Mouse (Mus musculus) left cerebral cortex, postnatal 10 days (tissue): ENCODE data around the gene Gabra2. TPM values are rescaled to one million over a fixed set of nuclear protein-coding genes. Genes with fewer than 3 reads are reported as not detected.

Experiments
- DNase-seq, 2 experiments: peaks; one replicate each; pipeline ENCODE4 v3.0.0; 2021 to 2022; ENCODE audit warnings: low spot score in 2 of 2, mixed read lengths in 1 of 2; ENCODE audit errors: extremely low spot score in 1 of 2
- intact Hi-C: fragments of 180-260 bp; cut with DNase I; formaldehyde crosslinking; loops from one replicate; pipeline ENCODE4 v1.15.1; 2025
- total RNA-seq, 2 experiments: library from RNA; stranded (reverse); gene quantifications; 2 replicates each; pipeline ENCODE4 v1.2.3; 2021

Gene Gabra2
- total RNA-seq = 10 to 100 TPM; 69.5 to 71.2 TPM

GRCm38 (mm10) chr5:71095725-71096607 lies at the start of gene Gabra2:
TSS of gene Gabra2 (minus strand) at chr5:71095849.
- intact Hi-C loops = loop anchor here (2.0 to 10.0 kb wide), 2 partner anchors 19 to 1481 kb away; no protein-coding TSS in a partner anchor

GRCm38 (mm10) chr5:71136691-71137090 lies 41.0 kb upstream of the Gabra2 start:
- DNase-seq = peak in 1 of 2 experiments; percentile 40
- intact Hi-C loops = no loop called here

More at GRCm38 (mm10) chr5:71095725-71096607, at the start of gene Gabra2:
- peak; percentile 74 to 79 for DNase-seq

GRCm38 (mm10) chr5:71135840-71136239 lies 40.2 kb upstream of the Gabra2 start:
- intact Hi-C loops = no loop called here
- DNase-seq = no peak

GRCm38 (mm10) chr5:71127721-71128120 lies 32.1 kb upstream of the Gabra2 start:
- intact Hi-C loops = no loop called here
- no peak for DNase-seq

- DNase-seq = peak in 1 of 2 experiments; percentile 22
- intact Hi-C loops = loop anchor here (2.0 kb wide), 1 partner anchor 20 kb away; the partner anchor contains the start of gene Gabra2
Observed at GRCm38 (mm10) chr5:71115216-71115615, 19.6 kb upstream of the Gabra2 start.

- DNase-seq = peak; percentile 37 to 39
- intact Hi-C loops = loop anchor here (2.0 to 10.0 kb wide), 2 partner anchors 20 to 1480 kb away; no protein-coding TSS in a partner anchor
Observed at GRCm38 (mm10) chr5:71095180-71095579, 469 bp downstream of the Gabra2 start.

GRCm38 (mm10) chr5:71094776-71095175 lies 873 bp downstream of the Gabra2 start:
- intact Hi-C loops = loop anchor here (2.0 to 10.0 kb wide), 3 partner anchors 20 to 1480 kb away; no protein-coding TSS in a partner anchor
- DNase-seq = no peak

- no peak for DNase-seq
- intact Hi-C loops = loop anchor here (2.0 to 10.0 kb wide), 3 partner anchors 21 to 1479 kb away; no protein-coding TSS in a partner anchor
Observed at GRCm38 (mm10) chr5:71093807-71094206, 1.8 kb downstream of the Gabra2 start.

GRCm38 (mm10) chr5:71092475-71092874 lies 3.2 kb downstream of the Gabra2 start:
- intact Hi-C loops = loop anchor here (5.0 to 10.0 kb wide), 2 partner anchors 1385 to 1478 kb away; no protein-coding TSS in a partner anchor

GRCm38 (mm10) chr5:71091926-71092325 lies 3.7 kb downstream of the Gabra2 start:
- intact Hi-C loops = loop anchor here (5.0 to 10.0 kb wide), 2 partner anchors 1385 to 1477 kb away; no protein-coding TSS in a partner anchor

More at GRCm38 (mm10) chr5:71092475-71092874, 3.2 kb downstream of the Gabra2 start:
- peak; percentile 56 to 78 for DNase-seq

GRCm38 (mm10) chr5:71078861-71079260 lies 16.8 kb downstream of the Gabra2 start:
- intact Hi-C loops = no loop called here
- DNase-seq = no peak

More at GRCm38 (mm10) chr5:71091926-71092325, 3.7 kb downstream of the Gabra2 start:
- no peak for DNase-seq

- intact Hi-C loops = no loop called here
- no peak for DNase-seq
Observed at GRCm38 (mm10) chr5:71061696-71062095, 34.0 kb downstream of the Gabra2 start.

- intact Hi-C loops = no loop called here
- no peak for DNase-seq
Observed at GRCm38 (mm10) chr5:71058047-71058446, 37.6 kb downstream of the Gabra2 start.

GRCm38 (mm10) chr5:71037352-71037751 lies 58.3 kb downstream of the Gabra2 start:
- intact Hi-C loops = no loop called here
- no peak for DNase-seq

GRCm38 (mm10) chr5:71025956-71026355 lies 69.7 kb downstream of the Gabra2 start:
- DNase-seq = peak; percentile 15 to 19
- intact Hi-C loops = no loop called here

- DNase-seq = no peak
- intact Hi-C loops = no loop called here
Observed at GRCm38 (mm10) chr5:71011751-71012150, 83.9 kb downstream of the Gabra2 start.

GRCm38 (mm10) chr5:71011271-71011670 lies 84.4 kb downstream of the Gabra2 start:
- intact Hi-C loops = no loop called here
- DNase-seq = peak in 1 of 2 experiments; percentile 6

- intact Hi-C loops = no loop called here
- DNase-seq = no peak
Observed at GRCm38 (mm10) chr5:71010797-71011196, 84.9 kb downstream of the Gabra2 start.

- DNase-seq = peak; percentile 43 to 50
- intact Hi-C loops = no loop called here
Observed at GRCm38 (mm10) chr5:70995617-70996325, 99.9 kb downstream of the Gabra2 start.
